Mouse (Mus musculus): ENCODE measurements around the gene Tnfrsf14. TPM values are rescaled to one million over a fixed set of nuclear protein-coding genes. Genes with fewer than 3 reads are reported as not detected.

The Tnfrsf14 gene
- total RNA-seq, 2 experiments from 2014 or later = 2.7 to 3.7 TPM

GRCm38 (mm10) chr4:154948066-154948939 is 19.9 kb upstream of the Tnfrsf14 start:
- peak; percentile 11 for DNase-seq

DNA sequence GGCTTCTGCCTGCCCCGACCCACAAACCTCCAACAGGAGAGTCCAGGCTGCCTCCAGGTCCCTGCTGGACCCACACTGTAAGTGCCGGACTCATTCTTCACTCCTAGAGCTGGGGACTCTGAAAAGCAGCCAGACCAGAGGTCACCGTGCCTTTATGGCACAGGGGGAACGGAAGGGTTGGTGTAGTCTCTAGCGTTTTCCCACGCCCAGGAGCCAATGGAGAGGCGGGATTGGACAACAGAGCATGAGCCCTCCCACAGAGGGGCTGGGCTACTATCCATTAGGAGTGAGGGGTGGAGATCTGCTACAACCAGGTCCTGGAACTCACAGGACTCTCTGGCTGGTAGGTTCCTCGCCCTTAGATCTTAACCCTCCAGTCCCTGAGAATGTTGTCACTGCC is 18.0 kb upstream of the Tnfrsf14 start:
- peak; percentile 76 for DNase-seq

DNA sequence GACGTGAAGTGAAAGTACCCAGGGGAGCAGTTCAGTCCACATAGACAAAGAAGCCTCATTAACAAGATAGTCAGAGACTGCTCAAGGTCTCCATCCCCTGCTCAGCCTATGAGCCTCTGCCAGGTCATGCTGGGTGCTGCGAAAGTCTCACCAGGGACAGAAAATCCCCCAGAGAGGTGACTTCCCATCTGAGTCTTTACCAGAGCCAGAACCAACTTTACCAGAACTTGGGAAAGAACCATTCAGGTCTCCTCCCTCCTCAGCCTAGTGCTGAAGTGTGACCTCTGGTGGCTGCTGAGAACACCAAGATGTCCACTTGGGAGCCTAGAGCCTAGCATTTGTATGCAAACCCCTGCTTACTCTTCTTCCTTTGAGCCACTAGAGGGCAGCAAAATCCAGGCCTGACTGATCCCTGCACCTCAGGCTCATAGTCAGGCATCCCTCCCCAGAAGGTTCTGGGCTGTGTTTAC is 15.8 kb upstream of the Tnfrsf14 start:
- DNase-seq = peak; percentile 79

DNA sequence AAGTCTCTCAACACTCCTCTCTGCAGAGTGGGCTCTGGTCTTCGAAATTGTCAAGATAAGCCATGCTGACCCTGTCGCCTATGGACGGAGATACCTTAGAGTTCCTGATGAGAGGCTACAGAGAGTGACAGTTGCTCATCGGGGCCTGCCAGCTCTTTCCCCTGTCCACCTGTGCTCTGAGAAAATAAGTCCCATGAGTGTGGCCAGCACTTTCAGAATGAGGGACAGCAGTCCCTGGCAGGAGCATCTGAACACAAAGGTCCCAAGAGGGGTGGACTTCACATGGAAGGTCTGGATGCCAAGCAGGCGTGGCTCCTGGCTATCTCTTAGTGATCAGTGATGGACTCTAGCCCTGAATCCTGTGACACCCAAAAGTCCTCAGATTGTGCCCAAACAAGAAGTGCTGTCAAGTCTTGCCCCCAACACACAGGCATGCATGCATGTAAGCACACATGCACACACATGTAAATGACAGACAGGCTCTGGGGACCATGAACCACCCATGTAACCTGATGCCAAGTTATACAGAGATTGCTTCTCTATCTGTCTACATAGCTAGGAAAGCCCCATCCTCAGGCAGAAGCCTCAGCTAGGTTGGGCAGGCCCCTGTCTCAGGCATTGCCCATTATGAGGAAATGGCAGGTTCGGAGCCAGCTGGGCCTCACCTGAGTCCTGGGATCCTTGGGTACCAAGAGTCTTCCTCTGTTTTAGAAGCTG is 15.1 kb upstream of the Tnfrsf14 start:
- DNase-seq = no peak

DNA sequence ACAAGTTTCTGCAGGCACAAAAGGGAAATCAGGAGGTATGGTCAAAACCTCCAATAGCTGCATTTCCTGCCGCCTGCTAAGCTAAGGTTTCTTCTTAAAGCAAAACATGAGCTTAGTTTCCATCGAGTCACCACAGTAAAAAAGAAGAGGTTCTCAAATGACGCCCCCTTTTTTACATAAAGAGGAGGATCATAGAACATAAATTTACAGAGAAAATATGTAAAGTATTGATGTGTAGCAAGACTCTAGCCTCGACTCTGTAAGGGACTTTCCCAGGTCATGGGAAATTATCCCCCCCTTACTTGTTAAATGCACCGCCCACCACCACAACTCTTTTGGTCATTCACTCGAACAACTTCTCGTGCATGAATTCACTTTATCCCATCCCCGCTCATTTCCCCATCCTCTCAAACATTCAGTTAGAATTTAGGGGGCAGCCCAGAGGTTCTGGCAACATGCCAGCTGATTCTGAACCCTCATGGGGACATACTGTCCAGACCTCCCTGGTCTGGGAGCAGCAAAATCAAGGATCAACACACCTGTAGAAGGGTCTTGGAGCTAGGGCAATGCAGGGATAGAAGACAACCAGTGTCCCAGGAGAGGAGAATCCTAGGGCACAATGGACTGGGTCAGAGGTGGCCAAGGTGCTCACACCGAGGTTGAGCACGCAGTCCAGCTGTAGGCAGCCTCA is 14.4 kb upstream of the Tnfrsf14 start:
- no peak for DNase-seq

DNA sequence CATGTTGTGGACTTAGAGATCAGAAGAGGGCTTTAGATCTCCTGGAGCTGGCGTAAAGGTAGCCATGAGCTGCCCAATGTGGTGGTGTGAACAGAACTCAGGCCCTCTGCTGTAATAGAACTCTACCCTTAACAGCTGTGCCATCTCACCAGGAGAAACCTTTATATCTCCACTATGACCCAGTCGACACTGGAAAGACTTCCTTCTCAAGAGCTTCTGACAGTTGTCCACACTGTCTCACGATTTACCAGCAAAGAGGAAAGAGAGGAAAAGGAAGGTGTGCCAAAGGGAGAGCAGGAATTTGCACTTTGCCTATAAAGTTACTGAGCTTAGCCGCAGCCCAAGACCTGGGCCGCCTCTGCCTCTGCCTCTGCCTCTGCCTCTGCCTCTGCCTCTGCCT is 13.5 kb upstream of the Tnfrsf14 start:
- DNase-seq = no peak

- no peak for DNase-seq
Measured at GRCm38 (mm10) chr4:154940156-154940555, 11.8 kb upstream of the Tnfrsf14 start.

DNA sequence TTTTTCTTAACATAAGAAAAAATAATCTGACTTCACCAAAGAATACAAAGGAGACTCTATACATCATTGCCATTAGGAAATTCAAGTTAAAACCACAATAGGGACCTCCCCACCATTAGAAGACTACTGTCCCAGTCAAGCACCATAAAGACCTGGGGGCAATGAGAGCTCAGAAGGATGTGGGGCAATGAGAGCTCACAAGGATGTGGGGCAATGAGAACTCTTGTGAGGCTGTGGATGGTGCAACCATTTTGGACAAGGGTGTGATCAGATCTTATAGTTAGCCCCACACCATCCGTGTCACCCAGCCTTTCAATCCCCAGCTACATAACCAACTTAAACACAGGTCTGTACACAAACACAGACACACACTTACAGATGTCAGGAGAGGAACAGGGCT is 9.4 kb upstream of the Tnfrsf14 start:
- DNase-seq = no peak

- no peak for DNase-seq
Measured at GRCm38 (mm10) chr4:154936542-154937255, 8.3 kb upstream of the Tnfrsf14 start.

- DNase-seq = no peak
Measured at GRCm38 (mm10) chr4:154935788-154936187, 7.4 kb upstream of the Tnfrsf14 start.

- no peak for DNase-seq
Measured at GRCm38 (mm10) chr4:154934800-154935199, 6.4 kb upstream of the Tnfrsf14 start.

DNA sequence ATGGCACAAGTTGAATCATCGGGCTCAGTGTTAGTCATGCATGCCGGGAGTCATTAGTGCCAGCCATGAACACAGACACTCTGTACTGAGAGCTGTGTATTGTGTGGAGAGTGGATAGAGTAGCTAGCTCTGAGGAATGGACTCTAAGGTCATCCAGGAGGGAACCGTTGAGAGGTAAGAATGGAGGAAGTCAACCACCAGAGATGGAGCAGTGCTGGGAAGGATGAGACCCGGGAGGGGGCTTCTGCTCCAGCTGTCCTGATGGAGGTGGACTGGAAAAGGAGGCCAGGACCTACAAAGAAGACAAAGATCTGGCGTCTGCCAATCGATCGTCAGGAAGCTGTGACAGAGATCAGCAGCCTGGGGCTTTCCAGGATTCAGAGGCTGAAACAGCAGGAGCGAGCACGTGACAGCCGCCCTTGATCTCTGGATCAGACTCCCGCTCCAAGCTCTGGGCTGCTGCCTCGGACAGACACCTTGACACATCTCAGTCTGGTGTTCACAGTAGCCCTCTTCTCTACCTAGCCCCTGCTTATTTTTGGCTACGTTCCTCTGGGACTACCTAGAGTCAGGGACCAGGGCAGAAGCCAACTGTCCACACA is 5.0 kb upstream of the Tnfrsf14 start:
- no peak for DNase-seq

DNA sequence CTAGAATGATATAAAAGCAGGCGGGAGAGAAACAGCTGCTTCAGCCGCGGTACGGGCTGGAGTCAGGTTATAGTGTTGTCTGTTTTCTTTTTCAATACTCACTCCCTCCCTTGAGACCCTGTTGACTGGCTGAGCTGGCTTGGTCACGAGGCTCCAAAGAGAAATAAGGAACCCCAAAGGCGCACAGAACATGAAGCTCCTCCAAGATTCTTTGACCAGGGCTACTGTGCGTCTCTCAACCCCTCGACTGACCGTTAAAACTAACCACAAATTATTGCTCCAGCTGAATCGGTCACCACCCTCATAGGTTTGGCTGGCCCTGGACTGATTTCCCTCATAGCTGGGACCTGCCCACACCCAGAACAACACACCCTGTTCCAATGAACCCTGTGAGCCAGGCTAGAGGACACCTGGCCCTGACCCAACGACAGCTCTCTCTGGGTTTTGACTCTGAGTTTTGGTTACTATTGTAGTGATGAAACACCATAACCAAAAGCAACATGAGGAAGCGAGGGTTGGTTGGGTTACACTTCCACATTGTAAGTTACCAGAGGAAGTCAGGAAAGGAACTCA is 811 bp upstream of the Tnfrsf14 start:
- DNase-seq = no peak

- peak; percentile 40 for DNase-seq
Measured at GRCm38 (mm10) chr4:154927899-154928337, 445 bp downstream of the Tnfrsf14 start.

DNA sequence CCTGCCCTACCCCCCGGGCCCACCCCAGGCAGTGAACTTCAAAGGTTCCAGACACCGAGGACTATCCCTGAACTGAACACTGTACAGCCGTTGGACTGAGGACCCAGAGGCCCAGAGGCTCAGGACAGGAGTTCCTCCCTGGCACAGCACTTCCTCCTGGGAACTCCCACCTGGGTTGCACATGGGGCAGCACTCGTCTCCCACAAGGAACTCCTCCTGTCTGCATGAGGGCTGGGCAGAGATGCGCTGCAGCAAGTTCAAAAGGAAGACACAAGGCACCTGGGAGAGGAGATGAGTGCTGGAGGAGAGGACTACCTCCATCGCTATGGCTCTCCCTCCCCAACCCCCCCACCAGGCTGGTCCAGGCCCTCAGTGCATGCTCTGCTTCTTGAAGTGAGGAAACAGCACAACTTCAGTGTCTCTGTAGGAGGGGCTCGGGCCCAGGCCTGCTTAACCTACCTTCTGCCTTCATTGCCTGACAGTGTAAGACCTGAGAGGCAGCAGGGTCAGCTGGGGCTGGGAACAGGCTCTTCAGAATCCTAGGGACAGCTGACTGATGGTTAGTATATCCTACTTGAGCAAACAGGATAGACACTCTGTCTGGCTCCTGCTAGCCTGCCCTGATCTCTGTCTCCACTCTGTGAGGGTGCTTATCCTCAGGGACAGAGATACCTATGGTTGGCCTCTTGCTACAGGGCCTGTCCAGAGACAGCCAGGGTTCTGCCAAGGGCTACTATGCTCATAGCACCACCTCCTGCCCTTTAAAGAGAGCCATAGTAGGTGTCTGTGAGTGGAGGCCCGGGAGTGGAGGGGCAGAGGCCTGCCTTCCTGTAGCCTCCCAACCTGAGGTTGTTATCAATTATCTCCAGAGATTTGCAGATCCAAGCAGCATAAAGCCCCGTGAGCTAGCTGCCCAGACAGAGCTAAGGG is 1.1 kb downstream of the Tnfrsf14 start:
- no peak for DNase-seq

DNA sequence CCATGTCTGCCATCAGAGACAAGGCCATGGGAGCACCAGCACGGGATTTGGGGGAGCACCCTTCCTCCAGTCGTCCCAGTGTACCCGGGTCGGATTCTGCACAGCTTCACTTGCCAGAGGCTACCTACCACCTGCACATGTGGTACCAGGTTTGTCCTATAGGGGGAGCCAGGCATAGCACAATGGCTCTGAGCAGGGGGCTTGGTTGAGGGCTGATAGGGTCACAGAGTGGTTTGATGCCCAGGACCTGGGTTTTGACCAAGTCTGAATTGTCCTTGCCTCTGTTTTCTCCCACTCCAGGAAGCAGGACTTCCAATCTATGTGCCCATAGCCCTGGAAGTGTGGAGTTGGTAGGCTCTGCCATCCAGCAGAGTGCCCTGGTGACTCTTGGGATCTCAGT is 3.0 kb downstream of the Tnfrsf14 start:
- DNase-seq = no peak

- no peak for DNase-seq
Measured at GRCm38 (mm10) chr4:154922931-154923330, 5.4 kb downstream of the Tnfrsf14 start.

GRCm38 (mm10) chr4:154922291-154922690 is 6.1 kb downstream of the Tnfrsf14 start:
- DNase-seq = no peak

- no peak for DNase-seq
Measured at GRCm38 (mm10) chr4:154916662-154917061, 11.7 kb downstream of the Tnfrsf14 start.

DNA sequence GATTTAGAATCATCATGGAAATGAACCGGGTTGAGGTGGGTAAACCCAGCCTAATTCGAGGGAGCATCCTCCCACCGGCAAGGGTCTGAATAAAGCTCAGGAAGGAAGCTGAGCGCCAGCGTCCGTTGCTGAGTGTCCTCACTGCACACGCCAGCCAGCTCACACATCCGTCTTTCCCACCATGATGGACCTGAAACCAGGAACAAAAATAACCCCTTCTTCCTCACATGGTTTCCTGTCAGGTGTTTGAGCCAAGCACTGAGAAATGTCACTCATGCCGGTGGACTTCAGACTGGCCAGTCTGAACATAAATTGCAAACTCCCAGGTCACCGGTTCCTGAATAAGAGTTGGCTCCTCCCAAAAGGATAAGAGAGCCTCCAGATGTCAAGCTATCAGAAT is 13.1 kb downstream of the Tnfrsf14 start:
- DNase-seq = no peak

Data from heart, postnatal 4 days (tissue).